Mouse (Mus musculus) liver, embryonic 12.5 days (tissue): ENCODE measurements around the gene Lix1l. TPM values are rescaled to one million over a fixed set of nuclear protein-coding genes. Genes with fewer than 3 reads are reported as not detected.

Source experiments
- ATAC-seq: fragments of 200-750 bp; cut with Nextera tagmentation; 2 replicates; pipeline ENCODE4 v1.8.0; 2017; ENCODE audit warnings: moderate number of reproducible peaks, mild to moderate bottlenecking, moderate library complexity
- H3K27ac ChIP-seq: fragments of 300-500 bp; sonication (generic); 2 replicates; pipeline ENCODE4 v1.5.1; 2016; ENCODE audit warnings: mild to moderate bottlenecking
- H3K27me3 ChIP-seq: fragments of 300-500 bp; sonication (generic); replicated peaks from 2 replicates; pipeline ENCODE4 v1.6.1; 2016; ENCODE audit warnings: mild to moderate bottlenecking, moderate library complexity
- H3K36me3 ChIP-seq: fragments of 300-500 bp; sonication (generic); 2 replicates; pipeline ENCODE4 v1.6.1; 2016; ENCODE audit warnings: mild to moderate bottlenecking, moderate library complexity
- H3K4me1 ChIP-seq: fragments of 300-500 bp; sonication (generic); 2 replicates; pipeline ENCODE4 v1.6.1; 2016
- H3K4me2 ChIP-seq: fragments of 300-500 bp; sonication (generic); 2 replicates; pipeline ENCODE4 v1.6.1; 2016; ENCODE audit warnings: mild to moderate bottlenecking, moderate library complexity
- H3K4me3 ChIP-seq: fragments of 300-500 bp; sonication (generic); 2 replicates; pipeline ENCODE4 v1.5.1; 2016; ENCODE audit warnings: mild to moderate bottlenecking, moderate library complexity
- H3K9ac ChIP-seq: fragments of 300-500 bp; sonication (generic); 2 replicates; pipeline ENCODE4 v1.6.1; 2016; ENCODE audit warnings: mild to moderate bottlenecking, moderate library complexity
- H3K9me3 ChIP-seq: fragments of 300-500 bp; sonication (generic); replicated peaks from 2 replicates; pipeline ENCODE4 v1.6.1; 2016; ENCODE audit warnings: mild to moderate bottlenecking, moderate library complexity
- WGBS: fragments of 180-500 bp; shearing (Covaris S2); methylation state at CpG from one replicate; pipeline ENCODE4 v1.1.7; 2016; ENCODE audit not compliant: insufficient replicate concordance; 5-methylcytosine and 5-hydroxymethylcytosine counted together
- polyA plus RNA-seq: library from polyadenylated mRNA; unstranded; fragments of >200 nt; fragmentation: Nextera tagmentation; extraction: Ambion mirVana; gene quantifications from 2 replicates; pipeline ENCODE4 v1.2.1, GENCODE M21; 2016

Gene Lix1l
- polyA plus RNA-seq, 1 experiment from 2014 or later: 0.92 TPM

- peak overlapping the region; percentile 88 for H3K9ac ChIP-seq
- H3K27me3 ChIP-seq: no peaks in the 10 kb centered on the region
- H3K4me3 ChIP-seq: peak overlapping the region; percentile 72
- H3K9me3 ChIP-seq: no peaks in the 10 kb centered on the region
- H3K4me1 ChIP-seq: peaks cover 67% of the 10 kb centered on the region
- H3K4me2 ChIP-seq: peak overlapping the region; percentile 79
- WGBS: 27% methylated on average over 12 of the region's 12 CpGs
- H3K36me3 ChIP-seq: peaks cover 25% of the 10 kb centered on the region
- no peak for ATAC-seq
- peak overlapping the region; percentile 69; the same call in 1 of the 2 replicates for H3K27ac ChIP-seq
Measured at GRCm38 (mm10) chr3:96559398-96559910, 41.5 kb upstream of the Lix1l start.

- peaks cover 25% of the 10 kb centered on the region for H3K36me3 ChIP-seq
- peak overlapping the region; percentile 69; the same call in 1 of the 2 replicates for H3K27ac ChIP-seq
- peak overlapping the region; percentile 88 for H3K9ac ChIP-seq
- no peaks in the 10 kb centered on the region for H3K27me3 ChIP-seq
- ATAC-seq: no peak
- 60% methylated on average over 23 of the region's 23 CpGs for WGBS
- no peaks in the 10 kb centered on the region for H3K9me3 ChIP-seq
- peak overlapping the region; percentile 79 for H3K4me2 ChIP-seq
- peaks cover 70% of the 10 kb centered on the region for H3K4me1 ChIP-seq
- peak overlapping the region; percentile 72 for H3K4me3 ChIP-seq
Measured at GRCm38 (mm10) chr3:96559911-96560850, 40.8 kb upstream of the Lix1l start.

- H3K27ac ChIP-seq: peak overlapping the region; percentile 69
- no peaks in the 10 kb centered on the region for H3K27me3 ChIP-seq
- H3K9me3 ChIP-seq: no peaks in the 10 kb centered on the region
- ATAC-seq: no peak
- peak overlapping the region; percentile 72 for H3K4me3 ChIP-seq
- H3K4me2 ChIP-seq: peak overlapping the region; percentile 79
- peaks cover 71% of the 10 kb centered on the region for H3K4me1 ChIP-seq
- WGBS: 73% methylated on average over 9 of the region's 9 CpGs
- peak overlapping the region; percentile 88; the same call in 1 of the 2 replicates for H3K9ac ChIP-seq
- H3K36me3 ChIP-seq: peaks cover 25% of the 10 kb centered on the region
Measured at GRCm38 (mm10) chr3:96560881-96561668, 39.9 kb upstream of the Lix1l start.

- Histone ChIP-seq H3K27me3 (no peaks in the 10 kb centered on the region), H3K9ac (no peak overlapping the region), H3K27ac (peak overlapping the region; percentile 52), H3K36me3 (peaks cover 25% of the 10 kb centered on the region), H3K4me2 (peak overlapping the region; percentile 5; the same call in 1 of the 2 replicates), H3K4me3 (no peak overlapping the region; the same call in 1 of the 2 replicates), H3K9me3 (no peaks in the 10 kb centered on the region), H3K4me1 (peaks cover 69% of the 10 kb centered on the region)
- no peak for ATAC-seq
- WGBS: 47% methylated on average over 10 of the region's 10 CpGs
Measured at GRCm38 (mm10) chr3:96561946-96562681, 38.8 kb upstream of the Lix1l start.

- WGBS: 67% methylated on average over 8 of the region's 8 CpGs
- peak overlapping the region; percentile 37 for H3K27ac ChIP-seq
Measured at GRCm38 (mm10) chr3:96563267-96563666, 37.7 kb upstream of the Lix1l start.

GRCm38 (mm10) chr3:96563911-96564632, 36.9 kb upstream of the Lix1l start:
- Histone ChIP-seq H3K36me3 (peaks cover 25% of the 10 kb centered on the region), H3K4me3 (no peak overlapping the region), H3K4me2 (peak overlapping the region; percentile 49), H3K27ac (peak overlapping the region; percentile 67), H3K9ac (no peak overlapping the region; the same call in 1 of the 2 replicates), H3K9me3 (no peaks in the 10 kb centered on the region), H3K4me1 (peaks cover 69% of the 10 kb centered on the region), H3K27me3 (no peaks in the 10 kb centered on the region)
- peak; percentile 45 for ATAC-seq
- 39% methylated on average over 10 of the region's 10 CpGs for WGBS

More at GRCm38 (mm10) chr3:96563267-96563666, 37.7 kb upstream of the Lix1l start:
- ATAC-seq: no peak
- Histone ChIP-seq H3K27me3 (no peaks in the 10 kb centered on the region), H3K9me3 (no peaks in the 10 kb centered on the region), H3K4me1 (peaks cover 72% of the 10 kb centered on the region), H3K9ac (no peak overlapping the region), H3K4me2 (no peak overlapping the region), H3K4me3 (no peak overlapping the region), H3K36me3 (peaks cover 25% of the 10 kb centered on the region)

- Histone ChIP-seq H3K27ac (peak overlapping the region; percentile 67), H3K4me3 (0 out of 2 replicates have a peak overlapping the region, but pooled peaks have one; percentile 18), H3K9ac (peak overlapping the region; percentile 55; the same call in 1 of the 2 replicates), H3K9me3 (no peaks in the 10 kb centered on the region), H3K27me3 (no peaks in the 10 kb centered on the region; the same call in 1 of the 2 replicates), H3K4me2 (peak overlapping the region; percentile 49), H3K4me1 (peaks cover 65% of the 10 kb centered on the region), H3K36me3 (peaks cover 19% of the 10 kb centered on the region)
- peak; percentile 36 for ATAC-seq
- 21% methylated on average over 7 of the region's 7 CpGs for WGBS
Measured at GRCm38 (mm10) chr3:96564633-96565032, 36.3 kb upstream of the Lix1l start.

- peak overlapping the region; percentile 55; the same call in 1 of the 2 replicates for H3K9ac ChIP-seq
- ATAC-seq: no peak
- H3K27me3 ChIP-seq: no peaks in the 10 kb centered on the region; the same call in 1 of the 2 replicates
- WGBS: 56% methylated on average over 3 of the region's 3 CpGs
- H3K36me3 ChIP-seq: peaks cover 14% of the 10 kb centered on the region
- H3K4me3 ChIP-seq: no peak overlapping the region
- H3K9me3 ChIP-seq: no peaks in the 10 kb centered on the region
- H3K4me2 ChIP-seq: peak overlapping the region; percentile 49
- H3K27ac ChIP-seq: peak overlapping the region; percentile 59
- H3K4me1 ChIP-seq: peaks cover 65% of the 10 kb centered on the region
Measured at GRCm38 (mm10) chr3:96565105-96565504, 35.8 kb upstream of the Lix1l start.

- 66% methylated on average over 8 of the region's 8 CpGs for WGBS
- no peak overlapping the region for H3K4me3 ChIP-seq
- H3K27ac ChIP-seq: no peak overlapping the region
- no peak overlapping the region for H3K9ac ChIP-seq
- H3K4me1 ChIP-seq: peaks cover 67% of the 10 kb centered on the region
- no peaks in the 10 kb centered on the region for H3K36me3 ChIP-seq
- H3K9me3 ChIP-seq: no peaks in the 10 kb centered on the region
- no peak for ATAC-seq
- no peaks in the 10 kb centered on the region; the same call in 1 of the 2 replicates for H3K27me3 ChIP-seq
- no peak overlapping the region for H3K4me2 ChIP-seq
Measured at GRCm38 (mm10) chr3:96566661-96567450, 34.1 kb upstream of the Lix1l start.

GRCm38 (mm10) chr3:96568605-96569004, 32.3 kb upstream of the Lix1l start:
- no peak overlapping the region for H3K9ac ChIP-seq
- H3K27ac ChIP-seq: no peak overlapping the region
- no peaks in the 10 kb centered on the region for H3K9me3 ChIP-seq
- H3K27me3 ChIP-seq: no peaks in the 10 kb centered on the region; the same call in 1 of the 2 replicates
- no peak for ATAC-seq
- WGBS: 70% methylated on average over 8 of the region's 8 CpGs
- no peak overlapping the region for H3K4me3 ChIP-seq
- no peaks in the 10 kb centered on the region for H3K36me3 ChIP-seq
- H3K4me1 ChIP-seq: peaks cover 69% of the 10 kb centered on the region
- H3K4me2 ChIP-seq: no peak overlapping the region
